Mouse (Mus musculus) olfactory bulb, adult 2 months (tissue): Measurements from ENCODE around the gene Rpl31. TPM values are rescaled to one million over a fixed set of nuclear protein-coding genes. Genes with fewer than 3 reads are reported as not detected.

Experiments
- H3K27ac ChIP-seq: fragments of 200-500 bp; 2 replicates; pipeline ENCODE4 v1.5.1; 2012; ENCODE audit warnings: low read depth, low read length; ENCODE audit not compliant: insufficient read depth
- H3K4me1 ChIP-seq: fragments of 200-500 bp; 2 replicates; pipeline ENCODE4 v1.6.1; 2012; ENCODE audit warnings: low read length; ENCODE audit not compliant: control insufficient read depth, insufficient read depth
- H3K4me3 ChIP-seq: fragments of 200-500 bp; 2 replicates; pipeline ENCODE4 v1.5.1; 2012; ENCODE audit warnings: mild to moderate bottlenecking, low read depth, low read length, moderate library complexity; ENCODE audit not compliant: insufficient read depth
- CTCF ChIP-seq: fragments of 200-500 bp; IDR thresholded peaks from 2 replicates; pipeline ENCODE4 v1.5.1; 2012; ENCODE audit warnings: low read depth, mild to moderate bottlenecking, low read length, moderate library complexity; ENCODE audit not compliant: insufficient read depth
- POLR2A ChIP-seq: fragments of 200-500 bp; IDR thresholded peaks from 2 replicates; pipeline ENCODE4 v1.6.1; 2012; ENCODE audit warnings: mild to moderate bottlenecking, low read depth, low read length, moderate library complexity; ENCODE audit not compliant: insufficient read depth
- WGBS: fragments of 180-500 bp; shearing (Covaris S2); methylation state at CpG from one replicate; pipeline ENCODE4 v1.1.7; 2018; 5-methylcytosine and 5-hydroxymethylcytosine counted together
- polyA plus RNA-seq: library from polyadenylated mRNA; stranded (reverse); fragments of >200 nt; gene quantifications from 2 replicates; pipeline ENCODE4 v1.2.4, GENCODE M21; 2012; ENCODE audit warnings: low replicate concordance; ENCODE audit not compliant: missing spikeins, insufficient read depth, insufficient read length

Gene Rpl31
- polyA plus RNA-seq, 1 experiment, result 807 TPM

DNA sequence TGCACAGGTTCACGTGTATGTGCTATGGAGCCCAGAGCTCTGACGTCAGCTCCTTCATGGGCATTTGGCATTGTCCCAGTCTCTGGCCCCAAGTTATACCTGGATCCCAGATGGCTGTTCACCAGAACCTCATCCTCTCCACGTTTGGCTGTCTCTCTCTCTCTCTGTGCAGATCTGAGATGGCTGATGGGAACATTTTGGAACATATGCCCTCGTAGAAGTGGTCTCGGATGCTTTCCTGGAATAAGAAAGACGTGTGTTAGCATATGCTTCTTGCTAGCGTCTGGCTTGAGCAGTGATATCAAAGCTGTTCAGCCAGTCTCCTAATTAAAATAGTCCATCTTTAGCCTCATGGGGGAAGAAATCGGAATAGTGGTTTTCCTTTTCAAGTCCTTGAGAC is 30.9 kb upstream of the Rpl31 start:
- 90% methylated on average over 8 of the region's 8 CpGs for WGBS
- Histone ChIP-seq H3K4me3 (no peak overlapping the region), H3K4me1 (peaks cover 4% of the 10 kb centered on the region; the same call in 1 of the 2 replicates), H3K27ac (no peak overlapping the region)
- no peak for TF ChIP-seq POLR2A
- no peak for TF ChIP-seq CTCF

DNA sequence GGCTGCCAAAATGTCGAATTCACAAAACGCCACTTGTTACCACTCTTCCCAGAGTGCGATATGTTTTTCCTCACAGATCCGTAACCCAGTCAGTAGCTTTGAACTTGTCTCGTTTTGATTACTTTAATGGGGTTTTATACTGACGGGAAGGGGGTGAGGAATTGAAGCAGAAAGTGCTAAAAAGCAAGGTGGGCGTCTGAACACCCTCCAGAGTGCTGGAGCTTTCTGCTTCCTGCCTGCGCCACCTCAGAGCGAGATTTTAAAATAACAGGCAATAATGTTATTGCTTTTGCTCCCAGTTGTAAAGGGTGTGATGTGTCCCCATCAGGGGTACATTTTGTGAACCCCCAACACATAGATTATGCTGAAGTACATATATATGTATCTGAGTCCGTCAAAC is 28.8 kb upstream of the Rpl31 start:
- WGBS, result 76% methylated on average over 10 of the region's 10 CpGs
- Histone ChIP-seq H3K27ac (no peak overlapping the region), H3K4me3 (no peak overlapping the region), H3K4me1 (peaks cover 4% of the 10 kb centered on the region; the same call in 1 of the 2 replicates)
- TF ChIP-seq POLR2A, result no peak
- TF ChIP-seq CTCF, result no peak

DNA sequence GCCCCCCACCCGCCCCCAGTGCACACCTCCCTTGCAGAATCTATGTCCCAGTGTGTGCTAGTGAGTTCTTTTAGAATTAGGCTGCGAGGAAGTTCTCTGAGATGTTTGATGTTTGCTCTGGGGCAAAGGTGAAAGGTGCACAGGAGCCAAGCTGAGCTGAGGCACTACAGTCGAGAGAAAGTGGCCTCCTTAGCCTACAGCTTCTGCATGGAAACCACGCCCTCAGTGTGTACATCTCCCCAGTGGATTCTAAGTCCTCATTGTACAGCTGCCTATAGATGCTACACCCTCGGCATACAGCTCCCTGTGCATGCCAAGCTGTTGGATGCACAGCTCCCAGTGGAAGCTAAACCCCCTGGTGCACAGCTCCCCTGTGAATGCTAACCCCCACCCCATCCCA is 28.2 kb upstream of the Rpl31 start:
- Histone ChIP-seq H3K4me3 (no peak overlapping the region), H3K4me1 (peaks cover 4% of the 10 kb centered on the region; the same call in 1 of the 2 replicates), H3K27ac (no peak overlapping the region)
- 65% methylated on average over 5 of the region's 5 CpGs for WGBS
- TF ChIP-seq CTCF (no peak), POLR2A (no peak)

DNA sequence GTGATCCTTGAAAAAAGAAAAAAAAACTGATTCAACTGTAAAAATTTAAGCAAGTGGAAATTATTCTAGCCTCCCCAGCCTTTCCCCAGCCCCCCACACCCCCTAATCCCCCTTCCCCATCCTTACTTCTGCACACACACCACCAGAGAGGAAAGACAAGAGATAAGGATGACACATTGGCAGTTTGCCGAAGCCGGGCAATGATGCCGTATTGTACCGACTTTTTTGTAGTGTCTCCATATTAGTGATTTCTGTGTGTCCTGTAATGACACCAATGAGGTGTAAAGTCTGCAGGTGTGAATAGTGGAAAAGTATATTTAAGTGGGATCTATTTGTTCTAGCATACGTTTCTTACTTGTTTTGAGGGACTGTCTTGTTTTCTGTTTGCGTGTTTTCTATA is 27.5 kb upstream of the Rpl31 start:
- TF ChIP-seq POLR2A, result no peak
- no peak for TF ChIP-seq CTCF
- no peak overlapping the region for H3K27ac ChIP-seq
- H3K4me3 ChIP-seq, result no peak overlapping the region
- peaks cover 4% of the 10 kb centered on the region; the same call in 1 of the 2 replicates for H3K4me1 ChIP-seq
- 85% methylated on average over 6 of the region's 6 CpGs for WGBS

DNA sequence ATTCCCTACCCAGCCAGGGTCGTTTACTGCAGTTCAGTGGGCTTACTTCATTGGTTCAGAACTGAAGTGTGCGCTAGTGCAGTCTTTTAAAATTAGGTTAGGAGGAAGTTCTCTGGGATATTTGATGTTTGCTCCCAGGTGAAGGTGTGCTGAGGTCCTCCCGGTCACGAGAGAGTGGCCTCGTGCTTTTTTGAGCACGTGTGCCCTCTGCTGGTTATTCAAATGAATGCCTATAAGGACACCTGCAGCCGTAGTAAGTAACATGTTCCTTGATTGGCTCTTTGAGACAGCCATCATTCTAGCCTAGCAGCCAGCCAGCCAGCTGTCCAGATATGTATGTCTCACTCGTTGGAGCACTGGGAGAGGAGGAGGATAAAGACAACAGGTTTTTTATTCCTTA is 27.0 kb upstream of the Rpl31 start:
- H3K4me3 ChIP-seq, result no peak overlapping the region
- H3K4me1 ChIP-seq, result peaks cover 2% of the 10 kb centered on the region; the same call in 1 of the 2 replicates
- H3K27ac ChIP-seq, result no peak overlapping the region
- peak; percentile 78 for TF ChIP-seq CTCF
- TF ChIP-seq POLR2A, result no peak
- WGBS, result 19% methylated on average over 8 of the region's 8 CpGs

DNA sequence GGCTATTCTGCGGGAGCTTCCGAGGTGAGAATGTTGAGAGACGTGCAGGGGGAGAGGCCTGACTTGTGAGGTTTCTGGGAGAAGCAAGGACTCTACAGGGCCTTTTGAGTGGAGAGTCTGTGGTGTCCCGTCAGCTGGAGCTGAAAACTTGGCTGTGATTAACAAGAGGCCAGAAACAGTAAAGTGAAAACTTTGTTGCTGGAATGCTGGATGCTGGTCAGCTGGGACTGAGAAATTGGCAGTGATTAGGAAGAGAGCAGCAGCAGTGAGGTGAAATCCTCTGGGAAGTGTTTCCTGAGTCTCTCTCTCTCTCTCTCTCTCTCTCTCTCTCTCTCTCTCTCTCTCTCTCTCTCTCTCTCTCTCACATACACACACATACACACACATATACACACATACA is 25.8 kb upstream of the Rpl31 start:
- Histone ChIP-seq H3K27ac (no peak overlapping the region), H3K4me1 (no peaks in the 10 kb centered on the region; the same call in 1 of the 2 replicates), H3K4me3 (no peak overlapping the region)
- WGBS, result 73% methylated on average over 4 of the region's 4 CpGs
- TF ChIP-seq CTCF (no peak), POLR2A (no peak)

DNA sequence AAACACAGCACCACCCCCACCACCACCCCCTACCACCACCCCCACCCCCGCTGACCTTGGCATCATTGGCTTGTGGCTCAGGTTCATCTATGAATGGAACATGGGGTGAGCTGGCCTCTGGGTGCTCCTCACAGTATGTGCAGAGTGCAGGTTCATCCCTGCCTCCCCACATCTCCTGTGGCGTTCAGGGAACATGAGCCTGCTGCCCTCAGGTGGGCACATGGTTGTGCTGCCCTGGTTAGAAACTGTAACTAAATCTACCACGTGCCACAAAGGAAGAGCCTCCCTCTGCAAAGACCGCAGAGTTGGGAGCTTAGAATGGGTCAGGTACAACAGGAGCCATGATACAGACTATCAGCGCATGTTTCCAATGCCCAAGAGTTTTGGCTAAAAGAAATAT is 24.4 kb upstream of the Rpl31 start:
- 75% methylated on average over 5 of the region's 5 CpGs for WGBS
- Histone ChIP-seq H3K27ac (no peak overlapping the region), H3K4me3 (no peak overlapping the region), H3K4me1 (no peaks in the 10 kb centered on the region; the same call in 1 of the 2 replicates)
- no peak for TF ChIP-seq CTCF
- no peak for TF ChIP-seq POLR2A

DNA sequence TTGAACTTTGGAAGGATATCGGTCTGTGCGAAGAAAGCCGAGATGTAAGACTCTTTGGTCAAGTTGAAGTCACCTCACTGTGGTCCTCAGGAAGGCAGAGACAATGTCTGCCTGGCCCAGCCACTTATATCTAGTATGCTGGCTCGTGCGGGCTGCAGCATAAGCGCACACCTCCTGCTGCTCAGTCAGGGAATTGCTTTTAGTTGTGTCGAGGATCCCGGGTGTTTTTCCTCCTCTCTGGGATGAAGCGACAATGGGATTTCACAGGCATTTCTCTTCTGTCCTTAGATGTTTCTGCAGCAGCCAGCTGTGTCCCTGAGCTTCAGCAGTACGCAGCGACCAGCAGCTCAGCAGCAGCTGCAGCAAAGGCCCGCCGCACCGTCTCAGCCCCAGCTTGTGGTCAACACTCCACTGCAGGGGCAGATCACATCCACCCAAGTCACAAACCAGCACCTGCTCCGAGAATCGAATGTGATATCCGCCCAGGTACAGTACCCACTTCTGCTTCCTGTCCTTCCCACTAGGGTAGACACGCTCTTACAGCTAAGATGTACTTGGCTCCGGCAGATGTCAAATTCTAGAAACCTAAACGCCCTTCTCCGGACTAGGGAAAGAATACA is 22.6 kb upstream of the Rpl31 start:
- no peak overlapping the region for H3K4me3 ChIP-seq
- TF ChIP-seq POLR2A (no peak), CTCF (no peak)
- no peak overlapping the region for H3K27ac ChIP-seq
- no peaks in the 10 kb centered on the region for H3K4me1 ChIP-seq
- 66% methylated on average over 21 of the region's 21 CpGs for WGBS

DNA sequence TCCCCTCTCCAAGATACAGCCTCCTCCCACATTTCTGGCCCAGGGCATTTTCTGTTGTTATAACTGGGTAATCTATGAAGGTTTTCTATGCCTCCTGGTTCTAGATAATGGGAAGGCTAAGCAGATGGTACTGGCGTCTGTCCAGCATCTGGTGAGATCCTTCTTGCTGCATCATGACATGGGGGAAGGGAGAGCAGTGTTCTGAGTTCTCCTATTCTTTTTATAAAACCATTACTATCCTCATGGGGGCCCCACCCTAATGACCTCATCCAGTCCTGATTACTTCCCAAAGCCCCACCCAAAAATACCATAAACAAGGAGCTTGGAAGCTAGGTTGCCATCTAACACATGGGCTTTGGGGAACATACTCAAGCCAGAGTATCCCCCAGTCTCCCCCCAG is 18.6 kb upstream of the Rpl31 start:
- TF ChIP-seq CTCF, result no peak
- TF ChIP-seq POLR2A, result no peak
- H3K4me1 ChIP-seq, result no peaks in the 10 kb centered on the region
- H3K27ac ChIP-seq, result no peak overlapping the region
- WGBS, result 88% methylated on average over 1 of the region's 1 CpGs
- no peak overlapping the region for H3K4me3 ChIP-seq
